Mouse (Mus musculus): Measurements from ENCODE around the gene Ust.

DNA sequence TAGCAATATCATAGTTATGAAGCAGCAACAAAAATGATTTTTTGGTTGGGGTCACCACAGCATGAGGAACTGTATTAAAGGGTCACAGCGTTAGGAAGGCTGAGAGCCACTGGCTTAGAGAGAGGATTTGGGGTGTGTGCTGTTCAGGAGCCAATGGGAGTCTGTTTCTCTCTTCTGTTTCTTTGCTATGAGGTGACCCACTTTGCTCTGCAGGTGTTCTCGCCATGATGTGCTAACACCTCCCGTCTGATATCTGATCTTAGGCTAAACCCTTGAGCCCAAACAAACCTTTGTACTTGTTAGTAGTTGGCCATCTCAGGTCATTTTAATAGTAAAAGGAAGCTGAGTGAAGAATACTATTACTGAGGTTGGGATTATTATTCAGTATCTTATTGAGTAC, 292.0 kb downstream of the Ust start:
- TF ChIP-seq CTCF (conservative IDR thresholded peaks at IDR 0.05; ENCODE audit: insufficient read depth, insufficient read length, low read depth, low read length) (no peak), POLR2A (IDR thresholded peaks at IDR 0.05; ENCODE audit: low read depth, low read length) (no peak)
